Mouse (Mus musculus) lung, embryonic 15.5 days (tissue): Measurements from ENCODE around the gene Trio. TPM values are rescaled to one million over a fixed set of nuclear protein-coding genes. Genes with fewer than 3 reads are reported as not detected.

Source experiments
- ATAC-seq: fragments of 200-750 bp; cut with Nextera tagmentation; 2 replicates; pipeline ENCODE4 v1.8.0; 2017; ENCODE audit warnings: moderate number of reproducible peaks, borderline replicate concordance; ENCODE audit not compliant: low FRiP score, low TSS enrichment; ENCODE audit errors: extremely low read depth
- H3K27ac ChIP-seq: fragments of 300-500 bp; sonication (generic); 2 replicates; pipeline ENCODE4 v1.5.1; 2015; ENCODE audit warnings: moderate library complexity, mild to moderate bottlenecking, inconsistent platforms
- H3K27me3 ChIP-seq: fragments of 300-500 bp; sonication (generic); 2 replicates; pipeline ENCODE4 v1.6.1; 2015; ENCODE audit warnings: inconsistent platforms
- H3K36me3 ChIP-seq: fragments of 300-500 bp; sonication (generic); 2 replicates; pipeline ENCODE4 v1.6.1; 2015; ENCODE audit warnings: inconsistent platforms
- H3K4me1 ChIP-seq: fragments of 300-500 bp; sonication (generic); 2 replicates; pipeline ENCODE4 v1.6.1; 2015; ENCODE audit warnings: inconsistent platforms
- H3K4me2 ChIP-seq: fragments of 300-500 bp; sonication (generic); 2 replicates; pipeline ENCODE4 v1.6.1; 2015; ENCODE audit warnings: inconsistent platforms, mild to moderate bottlenecking, moderate library complexity
- H3K4me3 ChIP-seq: fragments of 300-500 bp; sonication (generic); 2 replicates; pipeline ENCODE4 v1.5.1; 2015; ENCODE audit warnings: mild to moderate bottlenecking, inconsistent platforms
- H3K9ac ChIP-seq: fragments of 300-500 bp; sonication (generic); 2 replicates; pipeline ENCODE4 v1.6.1; 2015; ENCODE audit warnings: inconsistent platforms
- H3K9me3 ChIP-seq: fragments of 300-500 bp; sonication (generic); 2 replicates; pipeline ENCODE4 v1.6.1; 2016; ENCODE audit warnings: inconsistent platforms
- WGBS: fragments of 180-500 bp; shearing (Covaris S2); methylation state at CpG from one replicate; pipeline ENCODE4 v1.1.7; 2015; 5-methylcytosine and 5-hydroxymethylcytosine counted together
- polyA plus RNA-seq: library from polyadenylated mRNA; unstranded; fragments of >200 nt; fragmentation: Nextera tagmentation; extraction: Ambion mirVana; gene quantifications from 2 replicates; pipeline ENCODE4 v1.2.1, GENCODE M21; 2015

Trio gene
- polyA plus RNA-seq, 1 experiment from 2014 or later = 18.7 TPM

DNA sequence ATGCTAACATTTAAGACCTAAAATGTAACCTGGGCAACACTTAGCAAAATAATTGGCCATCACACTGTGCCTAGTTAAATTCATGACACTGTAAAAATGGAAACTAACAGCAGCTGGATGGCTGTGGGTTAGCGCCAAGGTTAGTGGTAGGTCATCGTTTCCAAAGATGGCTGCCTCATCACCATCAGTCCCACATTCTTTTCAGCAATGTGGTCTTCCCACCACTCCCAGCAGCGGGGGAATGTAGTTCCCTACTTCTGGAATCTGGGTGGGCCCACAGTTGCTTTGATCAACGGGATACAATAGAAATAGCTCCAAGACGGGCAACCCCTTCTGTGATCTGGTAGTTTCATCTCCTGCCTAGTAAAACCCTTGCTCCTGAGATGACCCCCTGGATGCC is 35.3 kb upstream of the Trio start:
- no peaks in the 10 kb centered on the region for H3K36me3 ChIP-seq
- no peak for ATAC-seq
- no peak overlapping the region for H3K27ac ChIP-seq
- H3K4me1 ChIP-seq = no peaks in the 10 kb centered on the region
- no peak overlapping the region for H3K4me2 ChIP-seq
- 88% methylated on average over 5 of the region's 5 CpGs for WGBS
- H3K4me3 ChIP-seq = no peak overlapping the region
- no peaks in the 10 kb centered on the region for H3K27me3 ChIP-seq
- H3K9me3 ChIP-seq = no peaks in the 10 kb centered on the region
- no peak overlapping the region for H3K9ac ChIP-seq

DNA sequence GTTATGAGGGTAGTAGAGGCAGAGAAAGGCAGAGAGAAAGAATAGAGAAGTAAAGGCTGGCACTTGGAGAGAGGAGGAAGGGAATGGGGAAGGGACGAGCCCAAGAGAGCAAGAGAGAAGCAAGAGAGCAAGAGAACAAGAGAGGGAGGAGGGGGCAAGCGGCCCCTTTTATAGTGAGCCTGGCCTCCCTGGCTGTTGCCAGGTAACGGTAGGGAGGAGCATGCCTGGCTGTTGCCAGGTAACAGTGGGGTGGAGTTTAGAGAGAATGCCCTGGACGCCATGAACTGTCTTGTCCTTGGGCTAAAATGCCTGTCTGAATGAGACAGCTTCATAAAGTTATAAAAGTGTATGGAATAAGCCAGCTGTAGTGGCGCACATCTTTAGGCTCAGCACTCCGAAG is 34.8 kb upstream of the Trio start:
- H3K9me3 ChIP-seq = no peaks in the 10 kb centered on the region
- H3K4me1 ChIP-seq = no peaks in the 10 kb centered on the region
- H3K27ac ChIP-seq = no peak overlapping the region
- no peaks in the 10 kb centered on the region for H3K27me3 ChIP-seq
- no peak overlapping the region for H3K4me2 ChIP-seq
- no peaks in the 10 kb centered on the region for H3K36me3 ChIP-seq
- H3K9ac ChIP-seq = no peak overlapping the region
- no peak overlapping the region for H3K4me3 ChIP-seq
- ATAC-seq = no peak
- 48% methylated on average over 6 of the region's 6 CpGs for WGBS

DNA sequence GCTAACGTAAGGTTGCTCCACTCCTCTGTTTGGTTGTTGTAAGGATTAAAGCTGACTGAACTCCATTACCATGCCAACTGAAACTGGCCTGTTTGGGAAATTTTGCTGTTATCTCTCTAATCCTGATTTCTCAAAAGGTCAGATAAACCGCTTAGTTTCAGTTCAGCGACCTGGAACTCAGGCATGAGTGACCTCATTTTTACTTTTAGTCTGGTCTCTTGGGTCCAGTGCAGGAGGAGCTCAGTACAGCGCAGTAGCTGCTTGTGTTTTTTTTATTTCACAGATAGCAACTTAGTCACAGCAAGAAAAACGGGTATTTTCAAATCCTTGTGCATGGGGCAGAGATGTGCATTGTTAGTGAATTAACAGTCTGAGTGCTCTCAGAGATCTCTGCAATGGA is 31.9 kb upstream of the Trio start:
- no peak for ATAC-seq
- Histone ChIP-seq H3K27ac (no peak overlapping the region), H3K36me3 (no peaks in the 10 kb centered on the region), H3K4me1 (no peaks in the 10 kb centered on the region), H3K9ac (no peak overlapping the region), H3K4me2 (no peak overlapping the region), H3K27me3 (no peaks in the 10 kb centered on the region), H3K4me3 (no peak overlapping the region), H3K9me3 (no peaks in the 10 kb centered on the region)
- WGBS = 60% methylated on average over 5 of the region's 5 CpGs

DNA sequence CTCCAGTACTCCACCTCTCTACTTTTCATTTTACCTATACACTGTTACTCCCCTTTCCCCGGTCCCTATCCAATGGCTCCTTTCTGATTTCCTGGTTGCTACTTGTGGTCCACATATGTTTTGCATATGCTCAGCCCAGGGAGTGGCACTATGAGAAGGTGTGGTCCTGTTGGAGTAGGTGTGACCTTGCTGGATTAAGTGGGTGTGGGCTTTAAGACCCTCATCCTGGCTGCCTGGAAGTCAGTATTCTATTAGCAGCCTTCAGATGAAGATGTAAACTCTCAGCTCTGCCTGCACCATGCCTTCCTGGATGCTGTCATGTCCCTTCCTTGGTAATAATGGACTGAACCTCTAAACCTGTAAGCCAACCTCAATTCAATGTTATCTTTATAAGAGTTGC is 29.1 kb upstream of the Trio start:
- no peak for ATAC-seq
- no peak overlapping the region for H3K9ac ChIP-seq
- 90% methylated on average over 1 of the region's 1 CpGs for WGBS

DNA sequence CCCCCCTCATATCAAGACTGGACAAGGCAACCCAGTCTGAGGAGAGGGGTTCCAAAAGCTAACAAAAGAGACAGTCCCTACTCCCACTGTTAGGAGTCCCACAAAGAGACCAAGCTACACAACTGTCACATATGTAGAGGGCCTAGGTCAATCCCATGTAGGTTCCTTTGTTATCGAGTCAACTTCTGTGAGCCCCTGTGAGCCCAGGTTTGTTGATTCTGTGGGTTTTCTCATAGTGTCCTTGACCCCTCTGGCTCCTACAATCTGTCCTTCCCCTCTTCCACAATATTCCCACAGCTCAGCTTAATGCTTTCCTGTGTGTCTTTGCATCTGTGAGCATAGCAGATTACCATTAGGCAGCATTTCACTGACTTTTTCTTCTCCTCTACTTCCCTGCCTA is 28.5 kb upstream of the Trio start:
- 35% methylated on average over 1 of the region's 1 CpGs for WGBS
- Histone ChIP-seq H3K27me3 (no peaks in the 10 kb centered on the region), H3K4me2 (no peak overlapping the region), H3K27ac (no peak overlapping the region), H3K4me3 (no peak overlapping the region), H3K36me3 (no peaks in the 10 kb centered on the region), H3K4me1 (peaks cover 5% of the 10 kb centered on the region; the same call in 1 of the 2 replicates), H3K9me3 (no peaks in the 10 kb centered on the region), H3K9ac (no peak overlapping the region)
- ATAC-seq = no peak

More for the DNA sequence above, 29.1 kb upstream of the Trio start:
- Histone ChIP-seq H3K27me3 (no peaks in the 10 kb centered on the region), H3K4me1 (peaks cover 5% of the 10 kb centered on the region; the same call in 1 of the 2 replicates), H3K36me3 (no peaks in the 10 kb centered on the region), H3K4me2 (no peak overlapping the region), H3K9me3 (no peaks in the 10 kb centered on the region), H3K27ac (no peak overlapping the region), H3K4me3 (no peak overlapping the region)

DNA sequence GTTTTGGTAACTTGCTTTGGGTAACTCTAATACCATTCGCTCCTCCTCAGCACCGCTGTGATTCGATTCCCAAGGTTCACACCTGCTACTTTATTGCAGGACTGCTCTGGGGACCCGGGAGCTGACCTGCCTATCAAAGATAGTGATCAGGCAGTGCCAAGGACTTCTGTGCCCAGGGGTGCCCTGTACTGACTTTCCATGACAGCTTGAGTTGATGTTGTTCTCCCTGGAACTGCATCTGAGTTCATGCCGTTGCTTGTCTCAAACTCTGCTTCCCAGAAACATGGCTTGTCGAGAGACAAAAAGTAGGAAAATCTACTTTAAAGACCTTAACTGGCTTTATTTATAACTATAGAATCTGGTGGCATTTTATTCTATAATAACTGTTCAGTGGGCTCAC is 27.6 kb upstream of the Trio start:
- Histone ChIP-seq H3K36me3 (no peaks in the 10 kb centered on the region), H3K9me3 (no peaks in the 10 kb centered on the region), H3K4me3 (no peak overlapping the region), H3K4me1 (peaks cover 5% of the 10 kb centered on the region; the same call in 1 of the 2 replicates), H3K9ac (no peak overlapping the region), H3K27me3 (no peaks in the 10 kb centered on the region), H3K4me2 (no peak overlapping the region), H3K27ac (no peak overlapping the region)
- 67% methylated on average over 6 of the region's 6 CpGs for WGBS
- no peak for ATAC-seq

DNA sequence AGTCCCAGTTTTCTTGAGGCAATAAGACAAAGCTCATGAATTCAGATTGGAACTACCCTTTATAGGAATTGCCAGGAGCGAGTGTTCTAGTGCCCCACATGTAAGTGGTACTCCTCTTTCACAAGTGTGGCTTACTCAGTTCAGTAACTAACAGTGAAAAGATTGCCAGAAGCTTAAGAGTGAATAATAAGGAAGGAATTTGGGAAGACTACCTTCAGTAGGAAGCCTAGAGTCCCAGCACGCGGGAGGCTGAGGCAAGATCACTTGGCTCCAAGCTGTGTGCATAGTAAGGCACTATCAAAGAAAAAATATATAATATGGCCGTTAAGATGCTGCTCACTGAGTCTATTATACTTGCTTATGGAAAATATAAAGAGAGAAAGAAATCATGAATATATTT is 26.2 kb upstream of the Trio start:
- no peak overlapping the region for H3K27ac ChIP-seq
- no peak overlapping the region for H3K4me3 ChIP-seq
- ATAC-seq = no peak
- no peaks in the 10 kb centered on the region for H3K36me3 ChIP-seq
- H3K4me1 ChIP-seq = peaks cover 5% of the 10 kb centered on the region; the same call in 1 of the 2 replicates
- H3K27me3 ChIP-seq = no peaks in the 10 kb centered on the region
- H3K9ac ChIP-seq = no peak overlapping the region
- no peak overlapping the region for H3K4me2 ChIP-seq
- no peaks in the 10 kb centered on the region for H3K9me3 ChIP-seq
- WGBS = 71% methylated on average over 4 of the region's 4 CpGs

DNA sequence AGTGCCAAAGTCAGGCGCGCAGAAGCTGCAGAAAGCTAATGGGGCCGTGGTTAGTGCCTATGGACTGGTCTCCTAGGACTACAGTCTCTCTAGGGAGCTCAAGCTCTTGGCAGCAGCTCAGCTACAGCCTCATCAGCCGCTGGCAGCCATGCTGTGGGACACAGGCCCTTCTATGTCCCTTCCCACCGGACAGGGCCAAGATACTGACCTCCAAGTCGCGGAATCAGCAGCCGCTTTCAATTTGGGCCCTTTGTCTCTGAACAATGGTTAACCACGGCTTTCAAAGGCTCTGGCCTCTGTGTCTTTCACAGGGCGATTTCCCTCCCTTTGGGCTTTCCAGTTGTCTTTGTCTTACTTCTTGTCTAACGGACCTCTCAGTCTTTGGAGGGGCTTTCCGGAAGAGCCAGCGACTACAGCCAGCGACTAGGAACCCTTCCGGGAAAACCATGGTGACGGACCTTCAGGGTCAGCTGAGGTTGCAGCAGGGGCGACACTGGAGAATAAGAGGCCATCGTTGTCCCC is 25.5 kb upstream of the Trio start:
- WGBS = 40% methylated on average over 18 of the region's 18 CpGs
- Histone ChIP-seq H3K9me3 (no peaks in the 10 kb centered on the region), H3K4me3 (no peak overlapping the region), H3K4me1 (peaks cover 5% of the 10 kb centered on the region; the same call in 1 of the 2 replicates), H3K4me2 (no peak overlapping the region; the same call in none of the 2 replicates), H3K27ac (no peak overlapping the region), H3K36me3 (no peaks in the 10 kb centered on the region), H3K9ac (no peak overlapping the region), H3K27me3 (no peaks in the 10 kb centered on the region)
- peak; percentile 23; the same call in 1 of the 2 replicates for ATAC-seq

DNA sequence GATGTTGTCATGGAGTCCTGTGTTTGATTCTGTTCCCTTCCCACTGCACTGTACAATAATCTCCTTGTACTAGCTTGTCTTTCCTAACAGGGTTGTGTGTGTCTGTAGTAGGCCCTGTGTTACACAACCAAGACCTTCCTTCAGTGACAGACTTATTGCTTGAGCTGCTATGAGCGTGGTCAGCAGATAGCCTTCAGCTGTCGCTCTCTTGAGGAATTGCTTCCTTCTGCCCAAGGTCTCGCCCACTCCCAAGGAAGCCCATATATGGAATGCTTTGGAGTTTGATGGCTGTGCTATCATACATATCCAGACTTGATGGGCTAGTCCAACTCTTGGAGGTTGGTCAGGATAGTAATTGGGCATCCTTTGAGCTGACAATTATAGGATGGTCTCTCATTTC is 22.1 kb upstream of the Trio start:
- H3K9ac ChIP-seq = no peak overlapping the region
- H3K9me3 ChIP-seq = no peaks in the 10 kb centered on the region
- H3K4me2 ChIP-seq = no peak overlapping the region
- H3K27ac ChIP-seq = no peak overlapping the region
- WGBS = 52% methylated on average over 3 of the region's 3 CpGs
- H3K27me3 ChIP-seq = no peaks in the 10 kb centered on the region
- H3K4me1 ChIP-seq = peaks cover 5% of the 10 kb centered on the region; the same call in 1 of the 2 replicates
- H3K36me3 ChIP-seq = no peaks in the 10 kb centered on the region
- no peak overlapping the region for H3K4me3 ChIP-seq
- no peak for ATAC-seq

DNA sequence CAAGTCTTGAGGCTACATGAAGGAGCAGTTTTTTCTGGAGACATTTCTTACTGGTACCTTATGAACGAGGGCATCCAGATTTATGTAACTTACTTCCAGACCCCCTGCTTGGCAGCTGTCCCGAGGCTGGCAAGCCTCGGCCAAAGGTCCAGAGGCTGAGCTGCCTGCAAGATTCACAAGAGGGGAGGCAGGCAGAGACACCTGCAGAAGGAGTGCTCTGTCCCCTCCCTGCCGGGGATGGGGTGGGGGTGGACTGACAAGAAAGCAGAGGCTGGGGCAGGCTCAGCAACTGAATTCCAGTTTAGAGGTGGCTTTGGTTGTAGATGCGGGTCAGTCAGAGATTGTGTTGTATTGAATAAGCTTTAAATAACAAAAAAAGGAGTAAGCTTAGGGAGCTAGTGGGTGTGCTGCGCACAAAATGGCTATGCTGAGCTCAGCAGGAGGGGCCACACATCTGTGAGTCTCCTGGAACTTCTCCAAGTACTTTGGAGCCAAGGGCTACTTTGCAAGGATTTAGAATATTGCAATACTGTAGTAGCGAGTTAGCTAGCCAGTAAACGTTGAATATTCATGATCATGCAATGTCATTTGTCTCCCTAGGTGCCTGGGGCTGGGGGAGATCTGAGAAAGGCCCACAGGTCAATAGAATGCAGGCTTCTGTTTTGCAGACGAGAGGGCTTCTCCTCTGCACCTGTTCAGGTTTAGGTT is 15.7 kb upstream of the Trio start:
- no peaks in the 10 kb centered on the region for H3K27me3 ChIP-seq
- no peak overlapping the region for H3K27ac ChIP-seq
- no peaks in the 10 kb centered on the region for H3K36me3 ChIP-seq
- H3K9ac ChIP-seq = no peak overlapping the region
- 17% methylated on average over 9 of the region's 9 CpGs for WGBS
- no peak overlapping the region for H3K4me3 ChIP-seq
- no peak overlapping the region for H3K4me2 ChIP-seq
- H3K9me3 ChIP-seq = no peaks in the 10 kb centered on the region
- H3K4me1 ChIP-seq = no peaks in the 10 kb centered on the region
- no peak for ATAC-seq

DNA sequence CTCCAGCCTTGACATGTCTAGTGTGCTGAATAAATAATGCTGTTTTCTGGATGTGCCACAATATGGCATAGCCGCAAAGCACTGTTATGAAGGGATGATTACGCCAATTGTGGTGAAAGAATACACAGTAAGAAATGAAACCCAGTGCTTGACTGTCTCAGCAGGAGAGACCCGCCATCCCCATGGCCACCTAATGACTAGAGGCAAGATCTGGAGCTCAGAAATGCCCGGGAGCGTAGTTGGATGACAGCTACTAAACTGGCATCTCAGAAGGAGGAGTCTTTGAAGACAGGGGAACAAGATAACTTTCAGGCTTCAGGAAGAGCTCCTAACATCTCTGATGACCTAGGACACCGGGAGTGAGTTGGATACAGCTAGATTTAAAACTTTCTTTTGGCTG is 12.0 kb upstream of the Trio start:
- no peak overlapping the region for H3K9ac ChIP-seq
- no peak for ATAC-seq
- no peak overlapping the region for H3K4me3 ChIP-seq
- no peak overlapping the region for H3K27ac ChIP-seq
- no peaks in the 10 kb centered on the region for H3K27me3 ChIP-seq
- H3K36me3 ChIP-seq = no peaks in the 10 kb centered on the region
- WGBS = 84% methylated on average over 6 of the region's 6 CpGs
- no peaks in the 10 kb centered on the region for H3K4me1 ChIP-seq
- H3K9me3 ChIP-seq = no peaks in the 10 kb centered on the region
- H3K4me2 ChIP-seq = no peak overlapping the region

DNA sequence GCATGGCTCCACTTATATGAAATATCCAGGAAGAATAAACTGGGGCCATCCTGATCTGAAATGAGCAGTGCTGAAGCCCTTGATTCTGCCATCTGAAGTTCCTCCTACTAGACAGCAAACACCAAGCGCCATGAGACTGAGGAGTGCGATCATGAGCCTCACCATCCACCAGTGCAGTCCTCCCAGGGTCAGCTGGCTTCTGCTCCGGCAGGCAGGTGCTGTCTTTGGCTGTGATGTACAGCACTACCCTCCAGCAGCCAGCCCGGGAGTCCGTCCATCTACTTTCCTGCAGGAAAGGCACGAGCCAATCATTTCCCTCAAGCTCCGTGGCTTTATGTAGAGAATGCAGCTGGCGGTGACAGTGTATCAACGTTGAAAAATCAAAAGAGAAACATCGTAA is 10.0 kb upstream of the Trio start:
- no peak overlapping the region for H3K9ac ChIP-seq
- H3K4me1 ChIP-seq = no peaks in the 10 kb centered on the region
- H3K9me3 ChIP-seq = no peaks in the 10 kb centered on the region
- H3K4me3 ChIP-seq = no peak overlapping the region
- 76% methylated on average over 10 of the region's 10 CpGs for WGBS
- no peaks in the 10 kb centered on the region for H3K27me3 ChIP-seq
- no peak overlapping the region for H3K27ac ChIP-seq
- H3K4me2 ChIP-seq = no peak overlapping the region
- H3K36me3 ChIP-seq = no peaks in the 10 kb centered on the region
- no peak for ATAC-seq
